Mouse (Mus musculus): ENCODE measurements around the gene Hoxd13.

Gene Hoxd13

GRCm38 (mm10) chr2:74681594-74682531 is 13.8 kb downstream of the Hoxd13 start:
- DNase-seq: no peak

GRCm38 (mm10) chr2:74682796-74683195 is 14.7 kb downstream of the Hoxd13 start:
- no peak for DNase-seq

- DNase-seq: no peak
Observed at GRCm38 (mm10) chr2:74683471-74683951, 15.4 kb downstream of the Hoxd13 start.

GRCm38 (mm10) chr2:74684106-74684505 is 16.0 kb downstream of the Hoxd13 start:
- no peak for DNase-seq

GRCm38 (mm10) chr2:74685059-74685603 is 17.0 kb downstream of the Hoxd13 start:
- no peak for DNase-seq

GRCm38 (mm10) chr2:74686301-74686987 is 18.3 kb downstream of the Hoxd13 start:
- no peak for DNase-seq

GRCm38 (mm10) chr2:74686988-74687697 is 19.0 kb downstream of the Hoxd13 start:
- no peak for DNase-seq

GRCm38 (mm10) chr2:74687698-74688555 is 19.8 kb downstream of the Hoxd13 start:
- DNase-seq: no peak

GRCm38 (mm10) chr2:74688795-74689573 is 20.9 kb downstream of the Hoxd13 start:
- no peak for DNase-seq

GRCm38 (mm10) chr2:74689574-74690337 is 21.6 kb downstream of the Hoxd13 start:
- no peak for DNase-seq

GRCm38 (mm10) chr2:74690338-74690716 is 22.2 kb downstream of the Hoxd13 start:
- no peak for DNase-seq

- no peak for DNase-seq
Observed at GRCm38 (mm10) chr2:74691022-74691951, 23.2 kb downstream of the Hoxd13 start, which contains the start of gene Hoxd10. TSS of gene Hoxd10 (plus strand) at chr2:74691924.

GRCm38 (mm10) chr2:74691995-74692807 is 24.1 kb downstream of the Hoxd13 start:
- DNase-seq: no peak

- no peak for DNase-seq
Observed at GRCm38 (mm10) chr2:74692808-74693431, 24.8 kb downstream of the Hoxd13 start.

- DNase-seq: no peak
Observed at GRCm38 (mm10) chr2:74693432-74693827, 25.3 kb downstream of the Hoxd13 start.

GRCm38 (mm10) chr2:74694066-74694465 is 26.0 kb downstream of the Hoxd13 start:
- no peak for DNase-seq

- DNase-seq: no peak
Observed at GRCm38 (mm10) chr2:74695383-74695782, 27.3 kb downstream of the Hoxd13 start.
